Mouse (Mus musculus): Measurements from ENCODE around the gene Dtnb. TPM values are rescaled to one million over a fixed set of nuclear protein-coding genes. Genes with fewer than 3 reads are reported as not detected.
A peak's percentile ranks its signal among the peaks of the same experiment; 100 is the strongest.

Gene Dtnb
- polyA plus RNA-seq, 1 experiment from 2014 or later: 36.3 TPM

DNA sequence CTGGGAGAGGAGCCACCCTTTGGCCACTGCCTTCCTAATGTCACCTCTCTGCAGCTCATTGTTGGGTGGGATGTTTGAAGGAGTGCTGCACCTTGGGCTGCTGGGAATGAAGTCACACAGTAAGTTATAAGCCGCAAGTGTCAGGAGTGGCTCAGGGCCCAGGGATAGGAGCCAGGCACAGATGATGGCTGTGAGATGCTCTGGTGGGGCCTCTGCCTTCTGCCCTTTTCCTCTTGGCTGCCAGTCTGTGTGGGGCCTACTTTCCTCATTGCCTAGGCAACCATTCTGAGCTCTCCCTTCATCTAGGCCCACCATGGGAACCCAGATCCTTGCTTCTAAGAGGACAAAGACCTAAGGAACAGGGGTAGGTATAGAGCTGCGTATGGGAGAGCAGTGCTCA is 212.1 kb downstream of the Dtnb start:
- no peak for TF ChIP-seq CTCF (IDR thresholded peaks at IDR 0.05; ENCODE audit: low read depth)
- DNase-seq (ENCODE audit: low spot score) (no peak), ATAC-seq (replicated peaks; ENCODE audit: low FRiP score, low read depth) (no peak)
- H3K4me1 ChIP-seq (replicated peaks; ENCODE audit: insufficient read depth, low read length): peaks cover 25% of the 10 kb centered on the region
- WGBS: 90% methylated on average over 2 of the region's 2 CpGs
- H3K9ac ChIP-seq (ENCODE audit: low read depth, low read length): no peak overlapping the region
- H3K4me3 ChIP-seq (replicated peaks; ENCODE audit: low read depth, low read length): no peak overlapping the region
- peak overlapping the region; percentile 1; the same call in 1 of the 2 replicates for H3K27ac ChIP-seq
- H3K4me2 ChIP-seq (ENCODE audit: low read length): no peak overlapping the region
- H3K9me3 ChIP-seq (replicated peaks; ENCODE audit: low read length): no peaks in the 10 kb centered on the region
- H3K27me3 ChIP-seq (ENCODE audit: insufficient read depth, low read length): no peaks in the 10 kb centered on the region
- no peaks in the 10 kb centered on the region for H3K36me3 ChIP-seq (ENCODE audit: insufficient read depth, low read length)

GRCm38 (mm10) chr12:3784729-3785128 is 212.5 kb downstream of the Dtnb start:
- H3K9me3 ChIP-seq (replicated peaks; ENCODE audit: low read length): no peaks in the 10 kb centered on the region
- H3K4me2 ChIP-seq (ENCODE audit: low read length): no peak overlapping the region
- no peak for TF ChIP-seq CTCF (IDR thresholded peaks at IDR 0.05; ENCODE audit: low read depth)
- H3K4me1 ChIP-seq (replicated peaks; ENCODE audit: insufficient read depth, low read length): peaks cover 21% of the 10 kb centered on the region
- DNase-seq (ENCODE audit: low spot score): no peak
- no peak overlapping the region for H3K4me3 ChIP-seq (replicated peaks; ENCODE audit: low read depth, low read length)
- no peak overlapping the region for H3K9ac ChIP-seq (ENCODE audit: low read depth, low read length)
- WGBS: 67% methylated on average over 4 of the region's 4 CpGs
- no peak overlapping the region for H3K27ac ChIP-seq
- ATAC-seq (replicated peaks; ENCODE audit: low FRiP score, low read depth): no peak
- H3K36me3 ChIP-seq (ENCODE audit: insufficient read depth, low read length): no peaks in the 10 kb centered on the region
- H3K27me3 ChIP-seq (ENCODE audit: insufficient read depth, low read length): no peaks in the 10 kb centered on the region

DNA sequence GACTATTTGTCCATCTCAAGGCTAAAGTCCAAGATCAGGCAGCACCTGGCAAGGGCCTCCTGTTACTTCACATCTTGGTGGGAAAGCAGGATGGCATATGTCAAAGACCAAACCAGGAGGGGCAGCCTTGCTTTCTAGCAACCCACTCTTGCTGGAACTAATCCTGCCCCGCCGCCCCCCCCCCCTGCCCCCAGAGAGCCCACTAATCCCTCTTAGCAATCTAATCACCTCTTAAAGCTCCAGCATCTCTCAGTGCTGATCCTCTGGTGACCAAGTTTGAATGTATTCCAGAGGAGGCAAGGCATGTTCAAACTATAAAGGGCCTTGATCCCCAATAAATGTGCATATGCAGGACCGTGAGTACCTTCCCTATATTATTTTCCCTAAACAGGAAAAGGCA is 214.9 kb downstream of the Dtnb start:
- Histone ChIP-seq H3K4me1 (replicated peaks; ENCODE audit: insufficient read depth, low read length) (peaks cover 4% of the 10 kb centered on the region), H3K4me2 (ENCODE audit: low read length) (no peak overlapping the region), H3K4me3 (replicated peaks; ENCODE audit: low read depth, low read length) (no peak overlapping the region), H3K27me3 (ENCODE audit: insufficient read depth, low read length) (no peaks in the 10 kb centered on the region), H3K9ac (ENCODE audit: low read depth, low read length) (no peak overlapping the region), H3K27ac (no peak overlapping the region), H3K9me3 (replicated peaks; ENCODE audit: low read length) (no peaks in the 10 kb centered on the region), H3K36me3 (ENCODE audit: insufficient read depth, low read length) (no peaks in the 10 kb centered on the region)
- ATAC-seq (replicated peaks; ENCODE audit: low FRiP score, low read depth): no peak
- DNase-seq (ENCODE audit: low spot score): no peak
- TF ChIP-seq CTCF (IDR thresholded peaks at IDR 0.05; ENCODE audit: low read depth): no peak
- 50% methylated on average over 3 of the region's 3 CpGs for WGBS

GRCm38 (mm10) chr12:3787541-3787940 is 215.4 kb downstream of the Dtnb start:
- WGBS: 24% methylated on average over 1 of the region's 1 CpGs
- Histone ChIP-seq H3K27me3 (ENCODE audit: insufficient read depth, low read length) (no peaks in the 10 kb centered on the region), H3K4me3 (replicated peaks; ENCODE audit: low read depth, low read length) (no peak overlapping the region), H3K27ac (no peak overlapping the region), H3K9me3 (replicated peaks; ENCODE audit: low read length) (no peaks in the 10 kb centered on the region), H3K4me2 (ENCODE audit: low read length) (no peak overlapping the region), H3K4me1 (replicated peaks; ENCODE audit: insufficient read depth, low read length) (peaks cover 3% of the 10 kb centered on the region; the same call in 1 of the 2 replicates), H3K36me3 (ENCODE audit: insufficient read depth, low read length) (no peaks in the 10 kb centered on the region), H3K9ac (ENCODE audit: low read depth, low read length) (no peak overlapping the region)
- no peak for ATAC-seq (replicated peaks; ENCODE audit: low FRiP score, low read depth)
- DNase-seq (ENCODE audit: low spot score): no peak
- no peak for TF ChIP-seq CTCF (IDR thresholded peaks at IDR 0.05; ENCODE audit: low read depth)

GRCm38 (mm10) chr12:3788421-3789051 is 216.4 kb downstream of the Dtnb start:
- no peaks in the 10 kb centered on the region for H3K27me3 ChIP-seq (ENCODE audit: insufficient read depth, low read length)
- no peak overlapping the region for H3K9ac ChIP-seq (ENCODE audit: low read depth, low read length)
- no peak overlapping the region for H3K4me2 ChIP-seq (ENCODE audit: low read length)
- 46% methylated on average over 5 of the region's 5 CpGs for WGBS
- peaks cover 3% of the 10 kb centered on the region; the same call in 1 of the 2 replicates for H3K4me1 ChIP-seq (replicated peaks; ENCODE audit: insufficient read depth, low read length)
- ATAC-seq (replicated peaks; ENCODE audit: low FRiP score, low read depth): no peak
- H3K27ac ChIP-seq: peak overlapping the region; percentile 21; the same call in 1 of the 2 replicates
- TF ChIP-seq CTCF (IDR thresholded peaks at IDR 0.05; ENCODE audit: low read depth): no peak
- H3K4me3 ChIP-seq (replicated peaks; ENCODE audit: low read depth, low read length): no peak overlapping the region
- no peaks in the 10 kb centered on the region for H3K9me3 ChIP-seq (replicated peaks; ENCODE audit: low read length)
- H3K36me3 ChIP-seq (ENCODE audit: insufficient read depth, low read length): no peaks in the 10 kb centered on the region
- DNase-seq (ENCODE audit: low spot score): peak; percentile 46

- H3K4me3 ChIP-seq (replicated peaks; ENCODE audit: low read depth, low read length): no peak overlapping the region
- no peak overlapping the region for H3K27ac ChIP-seq
- no peak for TF ChIP-seq CTCF (IDR thresholded peaks at IDR 0.05; ENCODE audit: low read depth)
- 0 out of 2 replicates have a peak, but pooled peaks cover 3% of the 10 kb centered on the region for H3K4me1 ChIP-seq (replicated peaks; ENCODE audit: insufficient read depth, low read length)
- H3K9me3 ChIP-seq (replicated peaks; ENCODE audit: low read length): no peaks in the 10 kb centered on the region
- H3K9ac ChIP-seq (ENCODE audit: low read depth, low read length): no peak overlapping the region
- DNase-seq (ENCODE audit: low spot score) (no peak), ATAC-seq (replicated peaks; ENCODE audit: low FRiP score, low read depth) (no peak)
- no peaks in the 10 kb centered on the region for H3K36me3 ChIP-seq (ENCODE audit: insufficient read depth, low read length)
- H3K27me3 ChIP-seq (ENCODE audit: insufficient read depth, low read length): no peaks in the 10 kb centered on the region
- no peak overlapping the region for H3K4me2 ChIP-seq (ENCODE audit: low read length)
- WGBS: 60% methylated on average over 5 of the region's 5 CpGs
Measured at GRCm38 (mm10) chr12:3789626-3790185, 217.5 kb downstream of the Dtnb start.

Measured in kidney, postnatal 0 days (tissue).